ENCODE assay signal across 11 mouse cellular contexts in the genomic region with DNA sequence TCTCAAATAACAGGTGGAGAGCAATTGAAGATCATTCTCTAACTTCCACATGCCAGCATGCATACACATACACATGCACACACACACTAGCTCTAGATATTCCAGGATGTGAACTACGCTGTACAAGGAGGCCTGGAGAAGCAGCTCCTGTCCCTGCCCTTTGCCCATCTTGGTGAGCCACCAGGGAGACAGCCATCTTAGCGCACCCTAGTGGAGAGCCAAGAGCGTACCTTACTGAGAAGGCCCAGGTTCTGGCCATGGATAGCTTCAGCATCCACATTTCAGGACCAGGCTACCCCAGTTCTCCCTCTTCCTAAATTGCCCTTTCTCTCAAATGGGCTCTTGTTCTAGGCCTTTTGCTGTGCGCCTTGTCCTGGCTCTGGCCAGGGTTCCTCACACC. TPM values are rescaled to one million over a fixed set of nuclear protein-coding genes. Genes with fewer than 3 reads are reported as not detected.
DNase-seq lines count a peak whose midpoint lies in the region; ATAC-seq and TF ChIP-seq lines count a peak whose summit lies in the region.
"Had no signal": no experiment of that assay in that cellular context is flagged by ENCODE, and none has a peak within 500 bp of the region (broad histone marks: within the 10 kb centered on the region; RNA-seq: fewer than 3 reads in every experiment).

No protein-coding gene starts in this region.

- 78% methylated on average over 4 of the region's 4 CpGs for WGBS in cerebellum, adult 2 months
- WGBS in kidney, embryonic 16.5 days = 67% methylated on average over 4 of the region's 4 CpGs

- H3K9me3 ChIP-seq in kidney, embryonic 16.5 days (ENCODE audit: low read length) = no peaks in the 10 kb centered on the region
- H3K9me3 ChIP-seq: heart, embryonic 10.5 days had no signal

- no peak for TF ChIP-seq POLR2A in cerebellum, adult 2 months (IDR thresholded peaks at IDR 0.05; ENCODE audit: borderline replicate concordance, insufficient read depth, low read length)

- H3K36me3 ChIP-seq in kidney, embryonic 16.5 days (ENCODE audit: insufficient read depth, low read length) = no peaks in the 10 kb centered on the region
- H3K36me3 ChIP-seq: heart, embryonic 10.5 days had no signal

- peak; percentile 48; the same call in 1 of the 2 replicates for TF ChIP-seq CTCF in cerebellum, adult 2 months (IDR thresholded peaks at IDR 0.05; ENCODE audit: borderline replicate concordance, insufficient read depth, low read depth, low read length)

- H3K4me1 ChIP-seq in cerebellum, adult 2 months (ENCODE audit: control insufficient read depth, insufficient read depth, low read length) = peaks cover 4% of the 10 kb centered on the region
- H3K4me1 ChIP-seq in kidney, embryonic 16.5 days (ENCODE audit: insufficient read depth, low read length) = no peaks in the 10 kb centered on the region

- H3K4me2 ChIP-seq in kidney, embryonic 16.5 days (replicated peaks; ENCODE audit: low read depth, low read length) = no peak overlapping the region
- H3K4me2 ChIP-seq: hindbrain, embryonic 14.5 days had no signal

- H3K4me3 ChIP-seq in cerebellum, adult 2 months (replicated peaks; ENCODE audit: insufficient read depth, low read depth, low read length) = no peak overlapping the region
- H3K4me3 ChIP-seq in kidney, embryonic 16.5 days (ENCODE audit: low read length) = no peak overlapping the region
- H3K4me3 ChIP-seq: heart, embryonic 10.5 days had no signal

- no peaks in the 10 kb centered on the region for H3K27me3 ChIP-seq in cerebellum, adult 2 months (ENCODE audit: control insufficient read depth, insufficient read depth, low read length)
- no peaks in the 10 kb centered on the region for H3K27me3 ChIP-seq in kidney, embryonic 16.5 days (ENCODE audit: insufficient read depth, low read length)

- no peak overlapping the region for H3K27ac ChIP-seq in cerebellum, adult 2 months (ENCODE audit: insufficient read depth, low read length)
- no peak overlapping the region for H3K27ac ChIP-seq in kidney, embryonic 16.5 days (ENCODE audit: low read length)
- H3K27ac ChIP-seq: heart, embryonic 10.5 days; hindbrain, embryonic 14.5 days had no signal

- H3K9ac ChIP-seq in kidney, embryonic 16.5 days (replicated peaks; ENCODE audit: low read length) = no peak overlapping the region
- H3K9ac ChIP-seq: hindbrain, embryonic 14.5 days had no signal

- no peak for ATAC-seq in kidney, embryonic 16.5 days (ENCODE audit: low FRiP score, low TSS enrichment)
- ATAC-seq in megakaryocyte progenitor cell, adult 5-6 weeks (replicated peaks; ENCODE audit: poor library complexity) = peak; percentile 61

- DNase-seq in cerebellum, adult 2 months = no peak
- DNase-seq in cerebellum, adult 11-12 months = no peak
- DNase-seq in kidney, postnatal 10 days = peak; percentile 18
- DNase-seq in thymus, postnatal 14 days = peak; percentile 9
- DNase-seq in thymus, postnatal 36 days = no peak
- no peak for DNase-seq in neural tube, embryonic 10.5 days (ENCODE audit: extremely low spot score, low spot score)
- DNase-seq: cerebellum, adult 9-11 months had no signal

RNA-seq across cellular contexts. Expression of gene Ppp2r2d, which starts 27.6 kb away (rescaled TPM):
- polyA plus RNA-seq in cerebellum, adult 2 months (2012; rRNA removed) = 70.0 and 74.9 TPM in 2 replicates
- 14.7 and 28.7 TPM in 2 replicates for polyA plus RNA-seq in kidney, embryonic 16.5 days (2015; fragmentation: Nextera tagmentation; extraction: Ambion mirVana)
- 32.5 and 37.0 TPM in 2 replicates for total RNA-seq in megakaryocyte progenitor cell, adult 5-6 weeks (2015)
- total RNA-seq in megakaryocyte progenitor cell, adult 5-6 weeks (2017) = 33.2 and 33.8 TPM in 2 replicates

RNA-seq across cellular contexts. Expression of gene Mapk1ip1, which starts 27.8 kb away (rescaled TPM):
- polyA plus RNA-seq in cerebellum, adult 2 months (2012; rRNA removed) = 87.6 and 88.7 TPM in 2 replicates
- polyA plus RNA-seq in kidney, embryonic 16.5 days (2015; fragmentation: Nextera tagmentation; extraction: Ambion mirVana) = 16.9 and 18.9 TPM in 2 replicates
- 12.4 and 16.8 TPM in 2 replicates for total RNA-seq in megakaryocyte progenitor cell, adult 5-6 weeks (2015)
- total RNA-seq in megakaryocyte progenitor cell, adult 5-6 weeks (2017) = 10.6 and 13.0 TPM in 2 replicates

Comparison
In these comparisons a context has a peak if more than half of its experiments do, and no peak if none do; other contexts are left out.
1. DNase-seq: peak in kidney, postnatal 10 days (single experiment) and thymus, postnatal 14 days (single experiment); none in cerebellum, adult 2 months (0 of 2), cerebellum, adult 11-12 months (single experiment), thymus, postnatal 36 days (0 of 2) and neural tube, embryonic 10.5 days (single experiment).